Mouse (Mus musculus): ENCODE measurements at regions not wholly inside any gene's neighbourhood (a gene's known extent, or its start where the extent isn't known, plus 50 kb on each side); places are given as distances from the start of the nearest gene placed in this dataset.
A peak's percentile ranks its signal among the peaks of the same experiment; 100 is the strongest.
"Not testable (repeated sequence)": the region's sequence is repeated elsewhere in the genome, so short reads cannot be mapped to it uniquely, and the experiment has no call there.

DNA sequence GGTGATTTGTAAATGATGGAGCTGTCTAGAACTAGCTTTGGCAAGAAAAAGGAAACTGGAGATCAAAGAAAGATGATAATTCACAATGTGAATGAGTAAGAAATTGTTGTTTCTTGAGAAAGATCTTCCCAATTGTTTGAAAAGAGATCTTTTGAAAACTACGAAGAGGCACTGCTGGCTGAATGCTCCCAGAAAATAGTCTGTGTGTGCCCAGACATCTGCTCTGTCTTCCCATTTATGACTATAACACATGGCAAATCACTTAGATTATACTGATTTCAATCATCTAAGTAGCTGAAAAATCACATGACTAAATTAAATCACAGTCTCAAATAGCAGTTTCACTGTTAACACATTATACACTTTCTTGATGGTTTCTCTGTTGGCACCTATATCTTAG lies 434.2 kb upstream of the Sema6d start:
- DNase-seq: no peak

GRCm38 (mm10) chr2:123688290-123689030 lies 401.3 kb upstream of the Sema6d start:
- peak; percentile 31 for DNase-seq

- no peak for DNase-seq
Observed at GRCm38 (mm10) chr2:123689801-123690200, 400.0 kb upstream of the Sema6d start.

DNA sequence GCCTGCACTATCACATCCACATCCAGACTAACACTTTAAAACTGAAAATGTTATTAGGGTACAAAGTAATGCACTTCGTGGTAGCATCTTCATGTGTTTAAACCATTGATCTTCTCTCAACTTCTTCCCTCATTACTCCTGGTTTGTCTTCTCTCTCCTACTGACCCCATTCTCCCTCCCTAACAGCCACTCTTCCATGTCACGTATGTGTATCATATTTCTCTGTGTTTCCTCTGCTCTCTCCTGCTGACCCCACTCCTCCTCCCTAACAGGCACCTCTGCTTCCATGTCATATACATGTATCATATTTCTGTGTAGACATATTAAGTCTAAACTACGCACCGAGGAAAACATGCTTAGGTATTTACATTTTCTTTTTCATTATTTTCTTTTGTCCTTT lies 350.1 kb upstream of the Sema6d start:
- DNase-seq: no peak

- DNase-seq: no peak
Observed at GRCm38 (mm10) chr2:123740541-123740940, 349.2 kb upstream of the Sema6d start.

GRCm38 (mm10) chr2:123754220-123754619 lies 335.5 kb upstream of the Sema6d start:
- no peak for DNase-seq

DNA sequence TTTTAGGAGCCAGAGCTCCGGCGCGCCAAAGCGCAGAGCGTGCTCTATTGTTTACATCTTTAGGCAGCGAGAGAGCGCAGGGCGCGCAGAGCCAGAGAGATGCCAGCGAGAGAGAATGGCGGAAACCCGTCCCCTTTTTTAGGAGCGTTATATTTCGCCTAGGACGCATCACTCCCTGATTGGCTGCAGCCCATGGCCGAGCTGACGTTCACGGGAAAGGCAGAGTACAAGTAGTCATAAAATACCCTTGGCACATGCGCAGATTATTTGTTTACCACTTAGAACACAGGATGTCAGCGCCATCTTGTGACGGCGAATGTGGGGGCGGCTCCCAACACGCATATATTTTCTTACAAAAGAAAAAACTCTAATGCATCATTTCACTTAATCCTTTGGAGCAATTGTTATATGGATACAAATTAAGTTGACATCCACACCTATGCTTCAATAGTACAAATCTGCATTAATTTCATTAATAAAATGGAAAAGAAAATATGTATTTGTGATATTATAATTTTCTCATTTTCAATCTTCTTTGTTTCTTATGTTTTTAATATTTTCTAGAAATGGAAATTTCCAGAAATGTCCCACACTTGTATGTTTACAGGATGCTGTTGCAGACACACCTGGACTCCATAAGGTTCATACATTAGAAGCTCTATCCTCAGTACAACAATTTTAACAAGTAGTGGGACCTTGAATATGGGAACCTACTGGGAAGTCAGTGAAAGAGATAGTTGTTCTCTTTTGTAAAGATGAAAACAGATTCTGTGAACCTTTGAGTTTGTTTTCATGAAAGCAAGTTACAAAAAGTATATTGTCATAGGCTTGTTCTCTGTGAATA lies 334.9 kb upstream of the Sema6d start:
- DNase-seq: not testable (repeated sequence)

DNA sequence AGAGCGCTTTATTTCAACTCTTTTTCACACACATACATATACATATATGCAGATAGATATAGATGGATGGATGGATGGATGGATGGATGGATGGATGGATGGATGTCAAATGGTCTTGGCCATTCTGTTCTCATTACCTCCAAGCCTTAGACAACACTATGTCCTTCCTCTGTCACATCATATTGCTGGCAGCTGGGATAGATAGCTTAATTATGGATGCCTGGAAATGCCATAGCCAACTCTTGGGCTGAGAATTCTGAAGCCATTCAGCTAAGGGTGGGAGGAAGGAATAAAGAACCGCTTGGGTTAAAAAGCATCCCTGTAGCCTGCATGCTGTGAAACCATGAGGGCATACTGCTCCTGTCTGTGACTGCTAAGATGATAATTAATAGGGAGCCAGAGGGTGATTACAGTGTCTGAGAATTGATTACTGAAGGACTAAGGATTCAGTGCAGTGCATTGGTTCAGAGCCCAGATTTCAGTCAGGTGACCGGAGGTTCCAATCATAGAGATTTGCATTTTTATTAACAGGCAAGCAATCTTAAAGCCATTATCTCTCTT lies 290.5 kb upstream of the Sema6d start:
- no peak for DNase-seq

DNA sequence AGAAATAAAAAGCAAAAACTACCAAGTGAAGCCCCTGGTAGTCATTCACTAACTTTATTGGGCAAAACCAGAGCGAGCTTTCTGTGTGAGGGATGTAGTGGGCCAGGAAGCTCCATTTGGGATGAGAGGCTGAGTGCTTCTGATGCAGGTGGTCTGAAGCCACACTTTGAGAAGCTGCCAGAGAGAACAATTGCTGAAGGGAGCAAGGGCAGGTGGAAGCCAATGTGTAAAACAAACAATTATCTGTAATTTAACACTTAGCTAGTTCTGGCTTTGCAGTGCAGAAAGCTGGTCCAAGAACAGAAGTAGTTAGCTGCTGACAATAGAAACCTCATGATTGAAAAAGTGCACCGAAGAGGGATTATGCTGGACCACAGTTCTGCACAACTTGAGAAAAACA lies 284.1 kb upstream of the Sema6d start:
- DNase-seq: no peak

DNA sequence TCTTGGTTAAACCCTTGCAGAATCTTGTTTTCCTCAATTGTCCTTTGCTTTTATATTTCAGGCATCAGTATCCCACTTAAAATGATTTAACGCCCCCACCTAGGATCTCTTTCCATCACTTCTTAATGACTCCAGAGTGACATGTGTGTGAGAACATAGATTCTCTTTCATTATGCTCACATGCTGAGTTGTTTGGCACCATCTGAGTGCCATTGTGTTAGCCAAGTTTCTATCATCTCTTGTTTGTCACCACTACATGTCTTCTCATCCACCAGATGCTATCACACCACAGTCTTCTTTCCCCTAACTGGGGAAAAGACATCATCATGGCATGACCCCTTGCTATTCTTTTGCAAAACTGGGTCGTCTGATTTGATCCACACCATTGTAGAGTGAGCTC lies 283.4 kb upstream of the Sema6d start:
- no peak for DNase-seq

DNA sequence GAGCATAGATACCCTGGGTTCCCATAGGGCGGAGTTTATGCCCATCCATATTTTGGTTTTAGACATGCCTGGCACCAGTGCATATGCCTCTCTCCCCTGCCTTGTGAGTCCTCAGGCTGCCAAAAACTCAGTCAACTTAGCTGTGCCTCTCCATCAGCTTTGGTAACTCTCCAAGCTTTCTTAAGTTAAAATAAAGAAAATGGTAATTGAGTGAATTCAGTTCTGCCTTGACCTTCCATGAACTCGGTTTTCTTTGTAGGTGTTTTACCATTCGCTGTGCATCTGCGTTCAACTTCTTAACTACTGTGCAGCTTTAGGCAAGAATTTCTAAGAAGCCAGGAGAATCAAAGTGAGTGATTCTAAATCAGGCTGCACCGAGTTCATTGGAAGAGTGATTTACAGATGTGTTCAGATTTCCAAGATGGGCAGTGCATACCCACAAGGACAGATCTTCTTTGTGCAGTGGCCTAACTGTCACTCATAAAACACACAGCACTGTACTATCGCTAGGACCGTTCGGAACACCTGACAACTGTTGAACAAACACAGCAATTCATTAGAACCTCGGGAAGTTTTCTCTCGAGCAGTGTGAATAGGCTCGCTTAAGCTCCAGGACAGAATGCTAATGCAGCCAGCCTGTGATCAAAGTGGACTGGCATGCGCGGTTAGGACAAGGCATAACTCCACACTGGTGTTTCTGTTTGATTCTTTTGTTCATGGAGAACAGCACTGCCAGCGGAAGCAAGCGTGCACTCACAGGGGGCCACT lies 276.4 kb upstream of the Sema6d start:
- no peak for DNase-seq

DNA sequence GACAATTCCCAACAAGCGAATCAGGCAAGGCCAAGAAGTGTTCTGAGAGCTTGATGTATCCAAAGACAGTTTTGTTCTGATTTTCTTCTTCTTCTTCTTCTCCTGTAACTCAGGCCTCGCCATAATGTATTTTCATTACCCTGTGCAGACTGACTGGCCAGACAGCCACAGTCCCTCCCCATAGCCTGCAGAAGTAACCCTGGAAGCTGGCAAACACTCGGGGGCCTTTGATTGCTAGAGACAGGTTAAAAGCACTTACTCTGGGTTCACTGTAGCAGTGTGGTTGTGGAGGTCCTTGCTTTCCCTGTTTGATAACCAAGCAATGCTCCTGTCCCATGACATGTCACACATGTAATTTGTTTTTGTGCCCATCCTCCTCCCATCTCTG lies 275.8 kb upstream of the Sema6d start:
- no peak for DNase-seq

- no peak for DNase-seq
Observed at GRCm38 (mm10) chr2:123816627-123817026, 273.1 kb upstream of the Sema6d start.

GRCm38 (mm10) chr2:123833540-123834136 lies 256.1 kb upstream of the Sema6d start:
- DNase-seq: no peak

All from adrenal gland, adult 8-10 months (tissue).